Mouse (Mus musculus): ENCODE data around the gene Cd3e. TPM values are rescaled to one million over a fixed set of nuclear protein-coding genes. Genes with fewer than 3 reads are reported as not detected.

The Cd3e gene
- polyA plus RNA-seq, 1 experiment, result not detected

DNA sequence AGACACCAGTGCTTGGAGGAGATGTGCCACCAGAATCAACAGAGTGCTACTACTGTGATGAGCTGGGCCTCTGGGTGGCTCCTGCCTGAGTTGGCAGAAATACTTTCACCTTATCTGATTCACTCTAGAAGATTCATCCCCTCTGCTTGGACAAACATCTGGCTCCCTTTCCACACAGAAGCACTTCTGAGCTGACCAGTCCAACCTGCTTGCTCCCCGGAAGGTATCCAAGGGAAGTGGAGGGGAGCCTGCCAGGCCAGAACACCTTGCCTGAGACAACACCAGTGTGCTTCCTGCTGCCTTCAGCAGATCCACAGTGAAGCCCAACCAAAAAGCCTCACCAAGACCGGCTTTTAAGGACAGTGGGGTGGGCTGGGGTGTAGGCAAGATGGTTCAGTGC, 14.8 kb upstream of the Cd3e start:
- H3K4me3 ChIP-seq (ENCODE audit: insufficient read depth, low read depth, low read length), result no peak overlapping the region
- no peak for TF ChIP-seq POLR2A (IDR thresholded peaks at IDR 0.05; ENCODE audit: insufficient read depth, low read depth, low read length)
- TF ChIP-seq CTCF (IDR thresholded peaks at IDR 0.05; ENCODE audit: insufficient read depth, low read depth, low read length), result no peak
- H3K27ac ChIP-seq (ENCODE audit: insufficient read depth, low read depth, low read length), result no peak overlapping the region
- H3K4me1 ChIP-seq (ENCODE audit: control insufficient read depth, insufficient read depth, low read length), result no peaks in the 10 kb centered on the region
- WGBS, result 89% methylated on average over 2 of the region's 2 CpGs

DNA sequence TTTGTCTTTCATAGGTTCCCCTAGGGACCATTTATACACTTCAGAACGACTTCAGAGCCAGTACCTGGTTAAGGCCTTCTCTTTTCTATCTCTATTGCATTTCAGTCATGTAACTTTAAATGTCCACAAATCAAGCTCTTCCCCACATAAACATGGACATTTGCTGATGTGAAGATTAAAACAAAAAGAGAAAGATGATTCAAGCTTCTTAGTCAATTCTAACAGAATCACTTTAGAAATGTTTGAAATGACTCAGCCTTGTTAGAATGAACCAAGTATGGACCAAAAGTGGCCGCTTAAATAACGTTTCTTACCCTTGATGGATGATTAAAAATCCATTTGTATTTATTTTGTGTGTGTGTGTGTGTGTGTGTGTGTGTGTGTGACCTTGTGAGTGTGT, 14.2 kb upstream of the Cd3e start:
- WGBS, result 60% methylated on average over 3 of the region's 3 CpGs
- Histone ChIP-seq H3K4me1 (ENCODE audit: control insufficient read depth, insufficient read depth, low read length) (no peaks in the 10 kb centered on the region), H3K27ac (ENCODE audit: insufficient read depth, low read depth, low read length) (no peak overlapping the region), H3K4me3 (ENCODE audit: insufficient read depth, low read depth, low read length) (no peak overlapping the region)
- TF ChIP-seq POLR2A (IDR thresholded peaks at IDR 0.05; ENCODE audit: insufficient read depth, low read depth, low read length) (no peak), CTCF (IDR thresholded peaks at IDR 0.05; ENCODE audit: insufficient read depth, low read depth, low read length) (no peak)

DNA sequence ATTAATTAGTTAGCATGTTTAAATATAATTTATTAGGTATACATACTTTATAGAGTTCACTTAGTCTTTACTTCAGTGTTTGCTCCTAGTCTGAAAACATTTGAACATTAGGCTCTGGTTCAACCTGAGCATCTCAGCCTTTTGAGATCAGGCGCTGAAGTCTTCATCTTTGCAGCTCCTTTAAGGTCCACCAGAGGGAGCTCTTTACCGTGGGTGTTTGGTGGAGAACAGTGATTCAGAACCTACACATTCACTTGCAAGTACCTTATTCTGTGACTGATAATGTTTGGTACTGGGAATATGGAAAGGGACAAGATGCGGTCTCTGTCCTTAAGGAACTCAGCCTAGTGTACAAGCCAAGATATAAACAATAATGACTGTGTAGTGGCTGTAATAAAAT, 13.4 kb upstream of the Cd3e start:
- TF ChIP-seq POLR2A (IDR thresholded peaks at IDR 0.05; ENCODE audit: insufficient read depth, low read depth, low read length), result no peak
- TF ChIP-seq CTCF (IDR thresholded peaks at IDR 0.05; ENCODE audit: insufficient read depth, low read depth, low read length), result no peak
- H3K4me1 ChIP-seq (ENCODE audit: control insufficient read depth, insufficient read depth, low read length), result no peaks in the 10 kb centered on the region
- 7% methylated on average over 3 of the region's 3 CpGs for WGBS
- no peak overlapping the region for H3K27ac ChIP-seq (ENCODE audit: insufficient read depth, low read depth, low read length)
- no peak overlapping the region for H3K4me3 ChIP-seq (ENCODE audit: insufficient read depth, low read depth, low read length)

DNA sequence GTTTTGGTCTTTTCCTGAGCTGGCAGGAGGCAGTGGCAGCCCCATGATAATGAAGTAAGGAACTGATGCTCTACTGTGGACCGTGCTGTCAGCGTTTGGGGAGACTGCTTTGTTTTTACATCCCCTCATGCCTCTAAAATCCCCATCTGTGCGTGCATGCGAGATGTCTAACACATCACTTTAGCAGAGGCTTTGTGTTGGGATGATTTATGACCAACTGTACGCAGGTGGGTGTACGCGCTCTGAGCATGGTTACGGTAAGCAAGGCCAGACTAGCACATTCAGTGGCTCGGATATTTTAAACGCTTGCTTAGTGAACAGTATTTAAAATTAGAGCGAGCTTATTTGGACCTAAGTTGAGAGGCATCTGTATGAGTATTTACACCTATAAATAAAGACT, 8.6 kb upstream of the Cd3e start:
- Histone ChIP-seq H3K4me3 (ENCODE audit: insufficient read depth, low read depth, low read length) (no peak overlapping the region), H3K27ac (ENCODE audit: insufficient read depth, low read depth, low read length) (no peak overlapping the region), H3K4me1 (ENCODE audit: control insufficient read depth, insufficient read depth, low read length) (no peaks in the 10 kb centered on the region)
- 86% methylated on average over 11 of the region's 11 CpGs for WGBS
- no peak for TF ChIP-seq CTCF (IDR thresholded peaks at IDR 0.05; ENCODE audit: insufficient read depth, low read depth, low read length)
- TF ChIP-seq POLR2A (IDR thresholded peaks at IDR 0.05; ENCODE audit: insufficient read depth, low read depth, low read length), result no peak

DNA sequence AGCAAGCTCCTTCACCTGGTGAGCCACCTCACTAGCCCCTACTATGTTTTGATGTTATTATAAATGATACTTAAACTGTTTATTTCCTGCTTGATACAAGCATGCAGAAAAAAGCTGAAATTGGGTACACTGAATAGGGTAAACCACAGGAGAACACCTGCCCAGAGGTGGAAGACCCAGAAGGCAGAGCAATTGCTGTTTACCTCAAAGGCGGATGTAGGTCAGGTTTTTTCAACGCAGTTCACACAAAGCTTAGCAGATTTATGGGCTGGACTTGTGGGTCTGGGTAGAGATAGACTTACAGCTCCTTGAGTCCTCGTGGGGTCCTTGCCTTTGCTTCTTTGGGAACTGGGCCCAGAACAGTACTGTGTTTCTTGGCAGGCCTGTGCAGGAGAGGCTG, 6.4 kb upstream of the Cd3e start:
- 62% methylated on average over 3 of the region's 3 CpGs for WGBS
- Histone ChIP-seq H3K4me3 (ENCODE audit: insufficient read depth, low read depth, low read length) (no peak overlapping the region), H3K27ac (ENCODE audit: insufficient read depth, low read depth, low read length) (no peak overlapping the region), H3K4me1 (ENCODE audit: control insufficient read depth, insufficient read depth, low read length) (no peaks in the 10 kb centered on the region)
- TF ChIP-seq POLR2A (IDR thresholded peaks at IDR 0.05; ENCODE audit: insufficient read depth, low read depth, low read length), result no peak
- no peak for TF ChIP-seq CTCF (IDR thresholded peaks at IDR 0.05; ENCODE audit: insufficient read depth, low read depth, low read length)

DNA sequence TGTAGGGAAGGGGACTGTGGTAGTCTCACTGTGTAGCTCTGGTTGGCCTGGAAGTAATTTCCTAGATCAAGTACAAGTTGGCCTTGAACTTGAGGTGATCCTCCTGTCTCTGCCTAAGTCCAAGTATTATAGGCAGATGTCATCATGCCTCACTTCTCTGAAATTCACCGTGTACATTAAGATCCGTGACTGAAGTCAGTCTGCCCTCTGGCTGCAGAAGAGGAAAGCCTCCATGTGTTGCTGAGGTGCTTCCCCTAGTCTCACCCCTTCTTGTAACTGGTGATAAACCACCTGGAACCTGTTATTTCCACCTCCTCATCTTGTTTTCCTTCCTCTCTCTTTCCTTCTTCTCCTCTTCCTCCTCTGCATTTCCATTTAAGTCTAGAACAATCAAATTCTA, 5.5 kb upstream of the Cd3e start:
- WGBS, result 41% methylated on average over 2 of the region's 2 CpGs
- Histone ChIP-seq H3K4me3 (ENCODE audit: insufficient read depth, low read depth, low read length) (no peak overlapping the region), H3K4me1 (ENCODE audit: control insufficient read depth, insufficient read depth, low read length) (no peaks in the 10 kb centered on the region), H3K27ac (ENCODE audit: insufficient read depth, low read depth, low read length) (no peak overlapping the region)
- TF ChIP-seq POLR2A (IDR thresholded peaks at IDR 0.05; ENCODE audit: insufficient read depth, low read depth, low read length) (no peak), CTCF (IDR thresholded peaks at IDR 0.05; ENCODE audit: insufficient read depth, low read depth, low read length) (no peak)

DNA sequence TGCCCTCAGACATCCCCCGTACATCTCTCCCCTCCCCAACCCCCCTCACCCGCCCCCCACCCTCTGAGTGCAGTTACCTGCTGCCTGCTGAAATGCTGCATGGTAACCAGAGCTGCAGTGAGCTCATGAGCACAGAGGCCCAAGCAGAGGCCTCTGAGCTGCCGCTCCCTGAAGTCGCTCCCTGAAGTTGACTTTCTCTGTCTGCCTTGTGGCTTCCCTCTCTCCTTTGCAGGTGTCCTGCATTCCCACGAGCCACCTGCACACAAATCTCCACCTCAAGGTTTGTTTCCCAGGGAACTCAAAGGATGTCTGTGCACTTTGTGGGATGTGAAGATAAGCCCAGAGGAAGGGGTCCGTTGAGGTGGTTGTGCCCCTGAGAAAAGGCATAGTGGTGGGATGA, 1.9 kb upstream of the Cd3e start:
- Histone ChIP-seq H3K4me3 (ENCODE audit: insufficient read depth, low read depth, low read length) (no peak overlapping the region), H3K4me1 (ENCODE audit: control insufficient read depth, insufficient read depth, low read length) (no peaks in the 10 kb centered on the region), H3K27ac (ENCODE audit: insufficient read depth, low read depth, low read length) (no peak overlapping the region)
- TF ChIP-seq CTCF (IDR thresholded peaks at IDR 0.05; ENCODE audit: insufficient read depth, low read depth, low read length) (no peak), POLR2A (IDR thresholded peaks at IDR 0.05; ENCODE audit: insufficient read depth, low read depth, low read length) (no peak)
- 59% methylated on average over 6 of the region's 6 CpGs for WGBS

DNA sequence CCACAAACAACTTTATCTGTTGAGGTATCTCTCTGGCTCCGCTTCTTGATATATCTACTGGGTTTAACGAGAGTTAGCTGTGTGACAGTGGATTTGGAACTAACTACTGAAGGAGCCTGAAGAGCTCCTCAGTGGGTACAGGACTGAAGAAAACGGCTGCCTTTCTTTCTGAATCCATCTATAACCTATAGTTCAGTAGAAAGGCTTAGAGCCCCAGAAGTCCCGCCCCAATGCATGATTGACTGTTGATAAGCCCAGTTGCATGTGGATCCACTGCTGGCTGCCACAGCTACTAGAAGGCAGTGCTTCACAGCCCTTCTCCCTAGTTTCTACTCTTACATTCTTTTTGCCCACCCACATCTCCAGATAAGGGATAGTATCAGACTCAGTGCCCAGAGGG, 1.0 kb upstream of the Cd3e start:
- Histone ChIP-seq H3K4me3 (ENCODE audit: insufficient read depth, low read depth, low read length) (no peak overlapping the region), H3K27ac (ENCODE audit: insufficient read depth, low read depth, low read length) (no peak overlapping the region), H3K4me1 (ENCODE audit: control insufficient read depth, insufficient read depth, low read length) (no peaks in the 10 kb centered on the region)
- WGBS, result 73% methylated on average over 4 of the region's 4 CpGs
- no peak for TF ChIP-seq CTCF (IDR thresholded peaks at IDR 0.05; ENCODE audit: insufficient read depth, low read depth, low read length)
- TF ChIP-seq POLR2A (IDR thresholded peaks at IDR 0.05; ENCODE audit: insufficient read depth, low read depth, low read length), result no peak

DNA sequence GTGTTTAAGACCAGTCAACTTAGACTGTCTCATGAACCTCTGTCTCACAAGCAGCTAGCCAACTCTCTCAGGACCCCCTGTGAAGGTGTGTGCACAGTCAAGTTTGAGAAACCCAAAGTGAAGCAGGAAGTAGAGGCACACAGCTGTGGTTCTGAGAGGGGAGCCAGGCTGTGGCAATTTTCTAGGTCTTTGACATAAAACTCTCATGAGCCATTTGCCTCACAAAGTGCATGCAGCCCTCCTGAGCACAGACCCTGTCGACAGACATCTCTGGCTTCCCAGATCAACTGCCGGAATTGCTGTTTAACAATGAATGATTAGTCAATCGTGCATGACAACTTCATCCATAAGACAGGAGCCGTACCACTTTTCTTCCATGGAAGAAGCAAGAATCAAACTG, 1.1 kb downstream of the Cd3e start:
- H3K4me3 ChIP-seq (ENCODE audit: insufficient read depth, low read depth, low read length), result no peak overlapping the region
- no peak for TF ChIP-seq POLR2A (IDR thresholded peaks at IDR 0.05; ENCODE audit: insufficient read depth, low read depth, low read length)
- TF ChIP-seq CTCF (IDR thresholded peaks at IDR 0.05; ENCODE audit: insufficient read depth, low read depth, low read length), result no peak
- no peaks in the 10 kb centered on the region for H3K4me1 ChIP-seq (ENCODE audit: control insufficient read depth, insufficient read depth, low read length)
- no peak overlapping the region for H3K27ac ChIP-seq (ENCODE audit: insufficient read depth, low read depth, low read length)
- WGBS, result 82% methylated on average over 4 of the region's 4 CpGs

DNA sequence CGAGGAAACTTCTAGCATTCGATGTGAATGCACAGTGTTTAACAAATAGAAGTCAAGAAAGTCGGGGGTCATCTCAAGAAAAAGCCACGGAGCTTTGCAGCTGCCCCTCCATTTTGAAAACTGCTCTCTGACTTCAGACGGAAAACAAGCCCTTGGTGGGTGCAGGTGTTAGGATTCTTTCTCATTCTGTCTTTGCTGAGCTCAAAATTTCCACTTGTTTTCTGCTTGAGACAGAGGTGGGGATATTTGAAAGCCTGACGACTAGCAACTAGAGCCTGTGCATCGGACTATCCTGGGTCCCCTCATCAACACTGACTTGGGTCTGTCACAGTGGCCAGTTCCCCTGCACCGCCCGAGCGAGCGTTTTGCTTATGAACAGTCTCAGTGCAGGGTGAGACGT, 2.0 kb downstream of the Cd3e start:
- no peak overlapping the region for H3K27ac ChIP-seq (ENCODE audit: insufficient read depth, low read depth, low read length)
- no peaks in the 10 kb centered on the region for H3K4me1 ChIP-seq (ENCODE audit: control insufficient read depth, insufficient read depth, low read length)
- TF ChIP-seq CTCF (IDR thresholded peaks at IDR 0.05; ENCODE audit: insufficient read depth, low read depth, low read length) (no peak), POLR2A (IDR thresholded peaks at IDR 0.05; ENCODE audit: insufficient read depth, low read depth, low read length) (no peak)
- H3K4me3 ChIP-seq (ENCODE audit: insufficient read depth, low read depth, low read length), result no peak overlapping the region
- WGBS, result 79% methylated on average over 12 of the region's 12 CpGs

All from olfactory bulb, adult 2 months (tissue).